Mouse (Mus musculus) liver, embryonic 14 days (tissue): ENCODE measurements around the gene Ogfod3. TPM values are rescaled to one million over a fixed set of nuclear protein-coding genes. Genes with fewer than 3 reads are reported as not detected.

ENCODE experiments used
- polyA plus RNA-seq: library from polyadenylated mRNA; depleted of rRNA; stranded (reverse); fragments of >200 nt; gene quantifications from 2 replicates; pipeline ENCODE4 v1.2.3, GENCODE M21; 2012; rRNA removed

Ogfod3 gene
- polyA plus RNA-seq, result 5.6 and 5.9 TPM in 2 replicates

GRCm38 (mm10) chr11:121204161-121205006, at the start of gene Ogfod3, which contains the start of gene Hexdc:
Gene Ogfod3, minus strand, starts transcription at chr11:121204711.
Gene Hexdc, plus strand, starts transcription at chr11:121204433.

GRCm38 (mm10) chr11:121236564-121237344, 32.2 kb upstream of the Ogfod3 start, which contains the start of gene Narf:
Gene Narf, plus strand, starts transcription at chr11:121237253.

GRCm38 (mm10) chr11:121229018-121229439, 24.5 kb upstream of the Ogfod3 start, which contains the start of gene Cybc1:
Gene Cybc1, minus strand, starts transcription at chr11:121229322.

GRCm38 (mm10) chr11:121159971-121160370, 44.5 kb downstream of the Ogfod3 start, which contains the start of gene Uts2r:
Gene Uts2r, plus strand, starts transcription at chr11:121160271.

DNA sequence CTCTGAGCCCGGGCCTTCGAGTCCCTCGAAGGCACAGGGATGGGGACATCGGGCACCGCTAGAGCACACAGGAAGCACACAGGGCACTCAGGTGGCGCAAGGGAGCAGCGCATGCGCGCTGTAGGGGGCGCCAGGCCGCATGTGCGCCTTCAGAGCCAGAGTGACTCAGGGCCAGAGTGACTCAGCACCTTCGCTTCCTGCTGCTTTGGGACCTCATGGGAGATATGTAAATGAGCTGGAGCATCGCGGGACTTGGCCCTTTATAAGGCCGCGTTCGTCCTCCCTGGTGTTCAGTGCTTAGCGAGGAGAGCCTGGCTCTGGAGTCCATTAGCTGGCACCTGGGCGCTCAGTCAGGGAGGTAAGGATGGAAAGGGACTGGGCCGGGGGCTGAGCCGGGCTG, 58.6 kb downstream of the Ogfod3 start, which contains the start of gene Tex19.1:
Tex19.1 (plus strand) TSS at position 279 of the 400 bp plus-strand sequence.

Other genes starting within 250 kb of the Ogfod3 start
- 25.7 and 28.4 TPM in 2 replicates for gene Csnk1d, start 213.4 kb downstream of the Ogfod3 start, polyA plus RNA-seq
- gene Cd7, start 165.3 kb downstream of the Ogfod3 start, polyA plus RNA-seq, result 0.34 and 0.43 TPM in 2 replicates
- gene Sectm1b, start 141.1 kb downstream of the Ogfod3 start, polyA plus RNA-seq, result 0.06 and 0.07 TPM in 2 replicates
- 0.87 and 1.2 TPM in 2 replicates for gene Sectm1a, start 123.5 kb downstream of the Ogfod3 start, polyA plus RNA-seq
- 0.06 and 0.09 TPM in 2 replicates for gene Tex19.2, start 86.0 kb downstream of the Ogfod3 start, polyA plus RNA-seq
- gene Tex19.1, start 58.6 kb downstream of the Ogfod3 start, polyA plus RNA-seq, result 0.06 and 0.18 TPM in 2 replicates
- 0.01 and 0.03 TPM in 2 replicates for gene Uts2r, start 44.4 kb downstream of the Ogfod3 start, polyA plus RNA-seq
- 6.9 and 8.6 TPM in 2 replicates for gene Hexdc, start 278 bp downstream of the Ogfod3 start, polyA plus RNA-seq
- 14.7 and 18.6 TPM in 2 replicates for gene Cybc1, start 24.6 kb upstream of the Ogfod3 start, polyA plus RNA-seq
- 40.0 and 45.3 TPM in 2 replicates for gene Narf, start 32.5 kb upstream of the Ogfod3 start, polyA plus RNA-seq
- 8.5 and 9.7 TPM in 2 replicates for gene Foxk2, start 55.3 kb upstream of the Ogfod3 start, polyA plus RNA-seq
- 14.8 and 16.9 TPM in 2 replicates for gene Wdr45b, start 149.7 kb upstream of the Ogfod3 start, polyA plus RNA-seq
- gene Rab40b, start 183.5 kb upstream of the Ogfod3 start, polyA plus RNA-seq, result 0.18 and 0.33 TPM in 2 replicates
- 22.8 and 26.2 TPM in 2 replicates for gene Fn3krp, start 216.7 kb upstream of the Ogfod3 start, polyA plus RNA-seq
- 32.8 and 40.2 TPM in 2 replicates for gene Fn3k, start 230.2 kb upstream of the Ogfod3 start, polyA plus RNA-seq
- gene Tbcd, start 247.2 kb upstream of the Ogfod3 start, polyA plus RNA-seq, result 16.7 and 19.3 TPM in 2 replicates